Mouse (Mus musculus) adrenal gland, adult 8-10 months (tissue): ENCODE measurements around the gene Wdr20. TPM values are rescaled to one million over a fixed set of nuclear protein-coding genes. Genes with fewer than 3 reads are reported as not detected.

Experiments
- DNase-seq: peaks from one replicate; pipeline ENCODE4 v3.0.0; 2022
- total RNA-seq, 4 experiments: library from RNA; stranded (reverse); gene quantifications; 2 replicates each; pipeline ENCODE4 v1.2.4; 2022

Gene Wdr20
- total RNA-seq, 4 experiments from 2014 or later = 50.6 to 70.4 (median 56.8) TPM

DNA sequence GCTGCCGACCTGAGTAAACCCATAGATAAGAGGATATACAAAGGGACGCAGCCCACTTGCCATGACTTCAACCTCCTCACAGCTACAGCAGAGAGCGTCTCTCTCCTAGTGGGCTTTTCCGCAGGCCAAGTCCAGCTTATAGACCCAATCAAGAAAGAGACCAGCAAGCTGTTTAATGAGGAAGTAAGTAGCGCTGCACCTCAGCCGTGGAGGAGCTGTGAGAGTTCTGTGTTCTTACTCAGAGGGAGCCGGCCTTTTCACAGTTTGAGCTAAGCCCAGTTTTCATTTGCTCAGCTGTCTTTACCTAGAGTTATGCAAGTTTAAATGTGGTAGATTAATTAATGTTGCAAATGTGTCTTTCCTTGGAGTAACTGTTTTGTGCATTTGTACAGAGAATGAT lies 41.6 kb downstream of the Wdr20 start:
- DNase-seq = no peak

DNA sequence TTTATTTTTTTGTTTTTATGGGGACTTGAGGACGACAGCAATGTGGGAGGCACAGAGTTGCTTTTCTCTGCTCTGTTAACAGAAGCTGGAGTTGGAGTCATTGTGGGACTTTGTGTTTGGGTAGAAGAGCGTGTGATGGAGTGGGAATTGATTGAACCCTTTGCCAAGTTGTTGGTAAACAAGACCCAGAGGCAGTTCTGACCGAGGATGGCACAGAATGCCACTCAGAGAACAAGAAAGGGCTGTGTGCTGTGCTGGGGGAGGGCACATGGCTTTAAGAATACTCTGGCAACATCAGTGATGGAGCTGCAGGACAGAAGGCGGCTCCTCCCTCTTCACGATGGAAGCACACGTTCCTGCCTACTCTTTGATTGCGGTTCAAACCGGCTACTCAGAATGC lies 43.4 kb downstream of the Wdr20 start:
- DNase-seq = no peak

DNA sequence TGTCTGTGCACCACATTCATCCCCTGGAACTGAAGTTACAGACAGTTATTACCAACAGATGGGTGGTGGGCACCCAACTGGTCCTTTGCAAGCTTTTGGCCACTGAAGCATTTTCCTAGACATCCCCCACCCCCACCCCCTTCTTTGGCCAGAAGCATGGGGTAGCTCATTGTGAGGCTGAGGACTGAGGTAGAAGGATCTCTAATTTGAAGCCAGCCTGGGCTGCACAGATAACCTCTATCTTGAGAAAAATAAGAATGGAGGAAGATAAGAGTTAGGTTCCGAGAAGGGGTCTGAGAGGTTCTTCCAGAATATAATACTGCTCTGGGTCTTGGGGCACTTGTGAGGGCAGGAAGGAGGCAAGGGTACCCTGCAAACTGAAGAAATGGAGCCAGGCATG lies 44.5 kb downstream of the Wdr20 start:
- no peak for DNase-seq

DNA sequence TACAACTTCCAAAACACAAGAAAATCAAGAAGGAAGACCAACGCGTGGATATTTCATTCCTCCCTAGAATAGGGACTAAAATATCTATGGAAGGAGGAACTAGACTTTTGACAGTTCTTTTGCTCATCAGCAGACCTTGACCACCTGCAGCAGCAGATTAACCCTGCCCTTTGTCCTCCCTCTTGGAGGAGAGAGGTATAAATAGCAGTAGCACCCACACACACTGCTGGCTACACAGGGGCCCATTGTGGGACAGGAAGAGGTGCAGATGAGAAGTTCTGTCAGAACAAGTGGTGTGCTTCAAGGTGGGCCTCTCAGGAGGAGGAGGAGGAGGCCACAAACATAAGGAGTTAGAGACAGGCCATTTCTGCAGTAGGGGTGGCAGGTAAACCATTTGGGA lies 46.5 kb downstream of the Wdr20 start:
- DNase-seq = no peak

DNA sequence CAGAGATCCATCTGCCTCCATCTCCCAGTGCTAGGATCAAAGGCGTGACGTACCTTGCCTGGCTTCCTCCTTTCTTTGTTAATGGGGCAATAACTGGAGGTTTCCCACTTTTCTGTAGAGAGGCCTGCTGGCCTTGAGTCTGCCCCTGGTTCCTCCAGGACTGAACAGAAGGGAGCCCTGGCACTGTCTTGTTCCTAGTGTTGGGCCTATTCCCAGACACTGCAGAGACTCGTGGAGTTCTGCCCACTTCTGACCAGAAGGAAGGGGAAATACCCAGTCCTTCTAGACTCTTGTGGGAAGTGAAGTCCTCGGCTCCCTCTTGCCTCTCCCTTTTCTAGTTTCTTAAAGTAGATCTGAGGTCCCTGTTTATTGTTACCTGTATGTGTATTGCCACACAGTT lies 48.5 kb downstream of the Wdr20 start:
- DNase-seq = no peak

DNA sequence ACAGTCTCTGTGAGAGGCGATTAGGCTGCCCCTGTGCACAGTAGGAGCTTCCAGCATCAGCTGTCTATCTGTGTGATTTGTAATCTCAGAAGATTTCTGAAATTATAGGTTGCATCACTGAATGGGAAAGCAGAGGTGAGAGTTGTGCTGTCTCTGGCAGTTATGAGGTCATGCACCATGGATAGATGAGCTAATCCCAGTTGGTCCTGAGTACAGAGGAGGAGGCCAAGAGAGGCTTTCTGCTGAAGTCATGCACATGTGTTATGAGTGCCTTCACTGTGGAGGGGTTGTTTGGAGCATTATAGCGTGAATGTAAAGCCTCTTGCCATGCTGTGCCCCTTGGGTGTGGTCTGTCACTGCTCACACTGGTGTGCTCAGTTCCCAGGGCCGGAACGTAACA lies 52.8 kb downstream of the Wdr20 start:
- DNase-seq = no peak

DNA sequence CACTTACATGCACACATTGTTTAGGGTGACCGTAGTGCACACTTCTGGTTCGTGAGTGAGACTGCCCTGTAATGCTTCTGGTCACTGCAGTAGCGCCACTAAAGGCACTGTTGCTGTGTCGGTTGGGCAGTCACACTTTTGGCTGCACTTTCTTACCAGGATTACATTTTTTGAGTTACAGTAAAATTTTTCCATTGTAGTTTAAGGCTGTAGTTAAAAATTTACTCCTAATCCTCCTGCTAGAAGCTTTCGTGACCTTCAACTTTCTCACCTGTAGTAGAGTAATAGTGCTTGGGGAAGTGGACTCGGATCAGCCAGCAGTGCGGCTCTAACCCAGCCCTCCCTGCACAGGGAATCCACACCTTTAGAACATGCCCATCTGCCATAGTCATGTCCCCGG lies 53.3 kb downstream of the Wdr20 start:
- no peak for DNase-seq

DNA sequence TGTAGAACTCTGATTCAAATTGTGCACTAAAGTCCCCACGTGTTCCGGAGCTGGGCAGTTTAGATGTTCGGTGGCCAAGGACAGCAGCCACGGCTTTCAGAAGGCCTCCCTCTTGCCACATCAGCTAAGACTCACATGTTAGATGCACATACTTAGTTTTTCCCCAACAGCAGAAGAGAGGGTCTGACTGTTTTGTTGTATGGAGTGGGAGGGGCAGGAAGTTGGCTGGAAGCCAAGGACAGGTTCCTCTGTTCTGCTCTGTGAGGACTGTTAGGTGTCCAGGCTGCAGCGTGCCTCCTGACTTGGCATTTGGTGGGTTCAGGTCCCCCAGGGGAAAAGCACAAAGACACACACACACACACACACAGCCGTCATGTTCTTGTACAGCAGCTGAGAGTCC lies 57.3 kb downstream of the Wdr20 start:
- no peak for DNase-seq

DNA sequence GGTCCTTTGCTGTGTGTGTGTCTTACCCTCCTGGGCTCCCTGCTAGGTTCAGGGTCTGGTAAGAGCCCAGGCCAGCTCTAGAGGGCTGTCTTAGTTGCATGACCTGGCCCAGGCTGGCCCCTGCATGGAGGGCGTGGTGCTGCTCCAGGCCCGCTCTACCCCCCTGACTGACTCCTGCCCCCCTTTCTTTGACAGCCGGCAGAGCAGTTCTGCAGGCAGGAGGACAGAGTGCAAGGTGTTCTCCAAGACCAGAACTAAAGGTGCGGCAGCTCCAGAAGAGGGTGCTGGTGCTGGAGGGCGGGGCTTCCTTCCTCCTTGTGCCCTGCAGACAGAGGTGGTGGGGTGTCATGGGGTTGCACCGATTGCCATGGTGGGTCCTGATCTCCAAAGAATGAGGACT lies 59.0 kb downstream of the Wdr20 start:
- no peak for DNase-seq

DNA sequence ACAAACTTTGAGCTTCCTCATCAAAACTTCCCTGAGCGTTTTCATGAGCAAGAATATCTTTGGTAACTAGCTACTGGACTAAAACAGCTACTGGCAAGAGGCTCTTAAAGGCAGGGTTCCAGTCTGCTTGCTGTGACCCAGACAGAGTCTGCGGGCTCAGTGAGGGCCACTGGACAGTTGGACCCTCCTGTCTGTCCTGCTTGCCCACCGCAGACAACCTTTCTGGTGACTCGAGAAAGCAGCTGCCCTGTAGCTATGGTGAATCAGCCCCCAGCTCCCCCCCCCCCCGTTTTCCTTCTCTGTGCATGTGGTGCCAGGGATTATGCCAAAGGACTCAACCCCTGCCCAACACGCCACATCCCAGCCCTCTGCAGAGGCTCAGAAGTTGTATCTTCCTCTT lies 59.5 kb downstream of the Wdr20 start:
- DNase-seq = no peak

DNA sequence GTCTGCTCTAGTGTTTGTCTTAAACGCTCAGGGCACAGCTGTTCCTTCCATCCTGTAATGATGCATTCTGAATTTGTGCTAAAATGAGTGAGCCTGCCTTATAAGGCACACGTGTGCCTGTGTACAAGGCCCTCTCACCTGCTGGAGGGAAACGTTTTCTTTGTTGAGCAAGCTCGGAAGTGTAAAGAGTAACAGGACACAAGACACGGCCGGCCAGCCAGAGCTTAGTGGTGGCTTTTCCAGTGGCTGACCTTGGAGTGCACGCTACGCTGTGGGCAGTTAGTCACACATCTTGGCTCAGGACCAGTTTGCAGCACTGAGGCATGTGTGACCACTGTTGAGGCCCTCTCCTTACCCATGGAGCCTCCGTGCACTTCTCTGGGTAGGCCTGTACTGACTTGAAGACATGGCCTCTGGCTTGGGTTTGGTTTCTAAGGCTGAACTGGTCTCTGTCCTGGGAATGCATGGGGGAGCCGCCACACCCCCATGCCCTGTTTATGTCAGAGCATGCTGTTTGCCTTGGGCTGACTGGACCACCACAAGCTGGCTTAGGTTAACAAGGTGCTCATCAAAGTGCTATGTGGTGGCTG lies 60.2 kb downstream of the Wdr20 start:
- DNase-seq = peak; percentile 82

DNA sequence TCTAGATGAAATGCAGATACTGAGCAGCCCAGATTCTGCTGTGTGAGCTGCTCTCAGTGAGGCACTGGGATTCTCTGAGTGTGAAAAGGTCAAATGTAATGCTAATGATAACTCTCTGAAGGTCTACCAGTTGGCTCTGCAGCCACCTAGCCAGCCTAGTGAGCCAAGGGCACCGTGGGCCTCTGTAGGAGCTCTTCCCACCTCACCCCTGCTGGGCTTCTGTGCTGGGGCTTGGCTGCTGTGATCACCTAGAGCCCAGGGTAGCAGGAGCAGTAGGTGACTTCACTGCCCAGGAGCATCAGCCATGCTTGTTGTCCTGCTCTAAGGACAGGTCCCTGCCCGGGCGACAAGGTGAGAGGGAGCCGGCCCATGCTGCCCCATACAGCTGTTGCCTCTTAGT lies 61.5 kb downstream of the Wdr20 start:
- DNase-seq = no peak

DNA sequence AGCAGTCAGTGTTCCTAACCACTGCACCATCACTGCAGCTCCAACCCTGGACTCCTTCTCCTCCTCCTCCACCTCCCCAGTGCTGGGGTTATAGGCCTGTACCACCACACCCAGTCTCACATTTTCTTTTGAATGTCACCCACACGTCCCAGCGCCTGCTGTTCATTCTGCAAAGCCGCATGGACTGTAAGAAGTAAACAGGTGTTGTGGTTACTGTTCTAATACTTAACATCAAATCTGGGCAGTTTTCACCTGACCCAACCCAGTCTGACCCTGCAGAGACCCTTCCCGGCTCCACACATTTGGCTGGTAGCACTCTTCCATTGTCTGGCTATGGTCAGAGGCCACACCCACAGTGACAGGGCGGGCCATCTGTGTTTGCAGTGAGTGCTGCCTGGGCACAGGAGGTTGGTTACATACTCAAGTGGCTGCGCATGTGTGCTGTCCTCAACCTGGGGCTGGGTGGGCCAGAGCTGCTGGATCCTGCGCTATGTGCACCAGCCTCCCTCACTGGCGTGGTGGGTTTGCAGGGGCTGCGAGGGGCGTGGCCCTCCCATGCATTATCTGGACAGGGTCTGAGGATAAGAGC lies 64.2 kb downstream of the Wdr20 start:
- no peak for DNase-seq

DNA sequence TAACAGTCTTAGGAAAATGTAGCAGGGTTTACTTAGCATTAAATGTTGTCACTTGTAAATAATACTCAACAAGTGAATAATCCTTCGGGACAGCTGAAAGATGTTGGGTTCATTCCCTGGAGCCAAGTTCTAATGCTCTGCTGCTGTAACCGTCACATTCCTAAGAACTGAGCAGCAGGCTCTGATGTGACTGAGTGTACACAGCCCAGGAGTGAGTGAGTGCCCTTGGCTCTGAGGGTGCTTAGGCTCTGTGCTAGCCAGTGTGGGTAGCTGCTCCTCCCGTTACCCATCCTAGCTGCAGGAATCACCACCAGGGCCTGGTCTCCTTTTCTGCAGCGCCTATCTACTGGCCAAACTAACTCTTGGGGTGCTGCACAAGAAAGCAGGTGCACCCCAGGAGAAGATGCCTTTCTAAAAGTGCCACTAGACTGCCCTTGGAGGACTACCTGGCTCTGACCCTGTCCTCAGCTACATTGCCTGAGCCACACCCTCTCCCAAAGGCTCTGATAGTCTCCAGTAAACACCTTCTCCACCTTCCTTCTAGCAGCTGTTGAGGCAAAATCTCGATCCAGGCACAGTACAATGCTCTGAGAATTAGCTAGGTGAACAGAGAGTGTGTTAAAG lies 65.0 kb downstream of the Wdr20 start:
- no peak for DNase-seq

DNA sequence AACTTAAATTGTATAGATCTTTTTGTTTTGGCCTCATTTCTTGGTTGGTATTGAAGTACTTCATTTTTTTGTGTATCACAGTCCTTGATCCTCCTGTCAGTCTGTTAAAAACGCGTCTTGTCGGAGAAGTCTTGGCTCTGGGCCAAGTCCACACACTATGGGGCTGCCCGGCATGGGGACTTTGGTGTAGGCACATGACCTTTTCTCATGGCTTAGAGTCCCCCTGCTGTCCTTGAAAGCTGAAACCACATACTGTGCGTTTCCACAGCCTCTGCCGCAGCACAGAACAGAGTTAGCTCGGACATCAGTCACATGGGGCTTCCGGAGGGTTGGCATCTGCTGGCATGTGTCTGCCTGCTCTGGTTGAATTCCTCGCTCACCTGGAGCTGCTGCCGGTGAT lies 66.5 kb downstream of the Wdr20 start:
- DNase-seq = peak; percentile 48

DNA sequence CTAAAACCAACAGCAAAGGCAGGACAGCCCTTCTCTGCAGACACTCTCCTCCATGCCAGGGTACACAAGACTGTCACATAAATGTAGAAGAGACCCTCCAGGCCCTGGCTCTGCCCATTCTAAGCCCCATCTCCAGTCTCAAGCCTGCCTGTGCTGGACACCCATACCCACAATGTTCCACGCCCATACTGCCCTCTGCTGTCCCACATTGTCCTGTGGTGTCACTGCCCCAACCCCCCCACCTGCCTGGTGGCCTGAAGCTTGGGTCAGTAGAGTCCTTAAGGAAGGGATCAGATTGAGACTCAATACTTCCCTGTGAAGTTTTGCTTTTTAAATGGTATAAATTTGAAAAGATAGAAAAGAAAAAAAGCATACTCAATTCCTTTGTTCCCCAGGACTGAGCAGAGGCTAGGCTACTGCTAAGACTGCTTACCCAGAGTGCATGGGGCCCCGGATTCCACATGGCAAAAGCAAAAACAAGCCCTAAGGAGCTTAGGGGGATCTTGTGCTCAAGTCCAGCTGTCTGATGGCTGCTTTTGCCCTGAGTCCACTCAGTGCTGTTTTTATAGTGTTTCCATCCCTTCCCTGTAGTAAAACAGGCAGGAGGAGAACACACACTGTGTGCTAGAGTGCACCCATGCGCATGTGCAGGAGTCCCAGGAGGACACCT lies 68.7 kb downstream of the Wdr20 start:
- peak; percentile 21 for DNase-seq

DNA sequence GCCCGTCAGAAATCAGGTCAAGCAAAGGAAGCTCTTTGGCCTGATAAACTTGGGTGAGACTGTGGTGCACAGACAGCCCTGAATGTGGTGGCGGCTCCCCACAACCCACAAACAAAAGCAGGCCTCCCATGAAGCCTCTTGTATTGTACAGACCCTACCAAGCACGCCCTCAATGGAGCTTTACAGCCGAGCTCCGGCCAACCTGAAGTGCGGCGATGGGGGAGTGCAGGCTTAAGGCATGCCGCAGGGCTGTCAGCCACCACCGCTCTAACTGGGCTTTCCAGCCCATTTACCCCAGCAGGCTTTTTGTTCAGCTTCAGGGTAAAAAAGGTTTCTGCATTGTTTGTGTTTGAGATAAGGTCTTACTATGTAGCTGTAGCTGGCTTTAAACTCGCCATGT lies 70.7 kb downstream of the Wdr20 start:
- no peak for DNase-seq

DNA sequence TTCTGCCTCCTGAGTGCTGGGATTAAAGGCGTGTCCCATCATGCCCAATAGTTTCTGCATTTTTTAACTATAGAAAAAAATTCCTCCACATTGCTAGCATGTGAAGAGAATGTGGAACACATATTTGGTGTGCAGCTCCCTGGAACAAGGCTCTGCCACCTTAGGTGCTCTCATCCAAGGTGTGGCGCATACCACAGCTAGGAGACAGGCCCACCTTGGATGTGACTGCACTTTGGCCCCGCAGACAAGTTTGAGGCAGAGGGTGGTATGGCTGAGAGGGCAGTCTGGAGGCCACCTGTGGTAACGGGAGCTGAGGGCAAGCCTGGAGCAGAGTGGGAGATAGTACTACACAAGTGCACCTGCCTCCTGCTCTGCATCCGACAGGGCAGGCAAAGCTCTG lies 71.1 kb downstream of the Wdr20 start:
- no peak for DNase-seq

DNA sequence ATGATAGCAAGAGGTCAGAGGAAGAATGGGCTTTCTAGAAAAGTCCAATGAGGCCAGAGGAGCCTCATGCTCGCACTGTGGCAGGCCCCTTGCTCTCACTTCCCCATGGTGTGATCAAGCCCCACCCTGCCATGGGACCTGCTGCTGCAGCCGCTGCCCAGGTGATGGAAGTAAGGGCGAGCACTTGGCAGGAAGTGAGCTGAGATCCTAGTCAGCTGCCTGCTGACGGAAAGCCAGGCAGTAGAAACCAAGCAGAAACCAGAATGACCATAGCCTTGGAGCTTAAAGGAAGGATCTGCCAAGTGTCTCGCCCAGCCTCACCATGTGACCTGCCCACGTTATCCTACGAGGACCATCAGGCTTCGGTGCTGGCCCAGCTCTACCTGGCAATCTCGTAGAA lies 75.4 kb downstream of the Wdr20 start:
- no peak for DNase-seq

DNA sequence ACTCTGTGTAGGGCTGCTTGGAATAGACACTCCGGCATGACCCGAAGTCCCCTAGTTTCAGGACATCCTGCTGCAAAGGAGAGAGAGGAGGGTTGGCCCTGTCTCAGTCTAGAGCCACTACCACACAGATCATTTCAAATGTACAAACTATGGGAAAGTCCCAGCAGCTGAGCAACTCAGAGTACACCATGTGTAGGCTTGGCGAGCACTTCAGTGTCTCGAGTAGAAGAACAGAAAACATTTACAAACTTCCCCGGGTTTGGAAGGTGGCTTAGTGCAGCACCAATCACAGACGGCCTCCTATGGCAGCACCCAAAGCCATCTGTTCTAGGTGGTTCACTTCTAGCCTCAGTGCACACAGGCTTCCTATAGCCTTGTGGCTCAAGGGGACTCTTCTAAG lies 75.9 kb downstream of the Wdr20 start:
- no peak for DNase-seq

DNA sequence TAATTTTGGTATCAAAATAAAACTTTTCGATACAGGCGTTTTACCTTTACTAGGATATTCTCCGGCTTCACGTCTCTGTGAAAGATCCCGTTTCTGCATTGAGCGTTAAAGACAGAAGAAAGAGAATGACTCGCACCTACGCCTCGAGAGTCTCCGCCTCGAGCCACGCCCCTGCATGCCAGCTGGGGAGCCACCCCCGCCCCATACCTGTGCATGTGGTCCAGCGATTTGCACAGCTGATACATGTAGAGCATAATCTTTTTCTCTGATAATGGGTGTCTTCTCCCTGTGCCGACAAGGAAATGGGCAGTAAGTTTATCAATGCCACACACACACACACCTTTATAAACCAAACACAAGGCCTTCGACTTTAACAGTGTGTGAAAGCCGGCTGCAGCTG lies 77.2 kb downstream of the Wdr20 start:
- no peak for DNase-seq

DNA sequence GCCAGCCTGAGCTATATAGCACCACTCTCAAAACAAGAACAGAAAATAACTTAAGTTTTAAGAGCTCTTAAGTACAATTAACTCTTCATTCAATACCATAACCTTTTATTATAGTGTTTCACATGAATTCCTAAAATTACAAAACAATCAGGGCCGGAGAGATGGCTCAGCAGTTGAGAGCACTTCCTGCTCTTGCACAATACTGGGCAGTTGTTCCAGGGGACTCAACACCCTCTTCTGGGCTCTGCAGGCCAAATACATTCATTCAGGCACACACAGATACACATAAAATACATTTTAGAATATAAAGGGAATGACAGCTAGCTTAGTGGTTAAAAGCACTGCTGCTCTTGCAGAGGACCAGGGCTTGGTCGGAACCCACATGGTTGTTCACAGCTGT lies 79.1 kb downstream of the Wdr20 start:
- no peak for DNase-seq

DNA sequence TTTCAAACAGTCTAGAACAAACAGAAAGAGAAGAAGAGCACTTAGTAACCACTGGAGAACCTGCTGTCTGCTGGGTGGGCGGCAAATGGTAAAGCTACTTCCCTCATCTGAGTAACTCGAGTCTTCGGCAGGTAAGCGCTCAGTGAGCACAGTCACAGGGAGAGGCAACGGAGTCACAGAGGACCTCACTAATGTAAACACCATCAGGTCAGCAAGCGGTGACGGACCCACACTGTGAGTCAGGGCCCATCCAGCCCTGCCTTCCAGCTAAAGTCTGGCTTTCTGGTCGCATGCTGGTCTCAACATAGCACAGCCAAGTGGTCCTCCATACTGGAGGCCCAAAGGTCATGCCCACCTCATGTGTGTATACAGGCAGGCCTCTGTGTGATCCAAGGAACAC lies 81.6 kb downstream of the Wdr20 start:
- no peak for DNase-seq

DNA sequence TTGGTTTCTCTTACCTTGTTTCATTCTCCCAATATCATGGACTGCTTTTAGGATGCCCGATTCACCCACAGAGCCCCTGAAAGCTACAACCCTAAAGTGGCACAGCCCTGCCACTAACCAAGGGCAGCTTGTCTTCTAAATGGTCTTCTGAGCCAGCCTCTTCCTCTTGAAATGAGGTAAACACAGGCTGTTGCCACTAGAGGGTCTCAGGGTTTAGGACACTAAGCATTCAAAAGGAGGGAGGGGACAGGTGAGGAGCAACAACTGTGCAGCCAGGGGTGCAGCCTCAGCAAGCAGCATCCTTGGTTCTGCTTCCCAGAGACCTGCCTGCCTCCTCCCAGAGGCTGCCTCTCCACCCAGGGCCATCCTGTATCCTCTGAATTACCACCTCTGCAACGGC lies 84.0 kb downstream of the Wdr20 start:
- DNase-seq = no peak
